Mouse (Mus musculus) intestine, embryonic 16.5 days (tissue): ENCODE results near the gene Camta1. TPM values are rescaled to one million over a fixed set of nuclear protein-coding genes. Genes with fewer than 3 reads are reported as not detected.

Experiments used
- ATAC-seq: fragments of 200-750 bp; cut with Nextera tagmentation; 2 replicates; pipeline ENCODE4 v1.8.0; 2017; ENCODE audit warnings: moderate TSS enrichment, moderate library complexity
- H3K27ac ChIP-seq: fragments of 300-500 bp; sonication (generic); 2 replicates; pipeline ENCODE4 v1.5.1; 2014; ENCODE audit warnings: mild to moderate bottlenecking, low read length
- H3K27me3 ChIP-seq: fragments of 300-500 bp; sonication (generic); replicated peaks from 2 replicates; pipeline ENCODE4 v1.6.1; 2014; ENCODE audit warnings: low read length, control low read depth, mixed read lengths; ENCODE audit not compliant: control insufficient read depth, insufficient read depth
- H3K36me3 ChIP-seq: fragments of 300-500 bp; sonication (generic); 2 replicates; pipeline ENCODE4 v1.6.1; 2014; ENCODE audit warnings: low read length, control low read depth; ENCODE audit not compliant: control insufficient read depth, insufficient read depth
- H3K4me1 ChIP-seq: fragments of 300-500 bp; sonication (generic); 2 replicates; pipeline ENCODE4 v1.6.1; 2014; ENCODE audit warnings: low read length, control low read depth, mixed read lengths; ENCODE audit not compliant: control insufficient read depth, insufficient read depth
- H3K4me2 ChIP-seq: fragments of 300-500 bp; sonication (generic); 2 replicates; pipeline ENCODE4 v1.6.1; 2014; ENCODE audit warnings: low read depth, low read length, control low read depth
- H3K4me3 ChIP-seq: fragments of 300-500 bp; sonication (generic); 2 replicates; pipeline ENCODE4 v1.5.1; 2014; ENCODE audit warnings: mild to moderate bottlenecking, low read length
- H3K9ac ChIP-seq: fragments of 300-500 bp; sonication (generic); 2 replicates; pipeline ENCODE4 v1.6.1; 2014; ENCODE audit warnings: low read depth, low read length
- H3K9me3 ChIP-seq: fragments of 300-500 bp; sonication (generic); 2 replicates; pipeline ENCODE4 v1.6.1; 2016; ENCODE audit warnings: low read length, control low read depth; ENCODE audit not compliant: control insufficient read depth
- WGBS: fragments of 180-500 bp; shearing (Covaris S2); extraction: QIAGEN DNeasy Blood & Tissue Kit; methylation state at CpG from one replicate; pipeline ENCODE4 v1.1.7; 2014; 5-methylcytosine and 5-hydroxymethylcytosine counted together
- polyA plus RNA-seq: library from polyadenylated mRNA; unstranded; fragments of >200 nt; fragmentation: Nextera tagmentation; extraction: Ambion mirVana; gene quantifications from 2 replicates; pipeline ENCODE4 v1.2.1, GENCODE M21; 2015

Camta1 gene
- polyA plus RNA-seq, 1 experiment from 2014 or later, result 69.1 TPM

DNA sequence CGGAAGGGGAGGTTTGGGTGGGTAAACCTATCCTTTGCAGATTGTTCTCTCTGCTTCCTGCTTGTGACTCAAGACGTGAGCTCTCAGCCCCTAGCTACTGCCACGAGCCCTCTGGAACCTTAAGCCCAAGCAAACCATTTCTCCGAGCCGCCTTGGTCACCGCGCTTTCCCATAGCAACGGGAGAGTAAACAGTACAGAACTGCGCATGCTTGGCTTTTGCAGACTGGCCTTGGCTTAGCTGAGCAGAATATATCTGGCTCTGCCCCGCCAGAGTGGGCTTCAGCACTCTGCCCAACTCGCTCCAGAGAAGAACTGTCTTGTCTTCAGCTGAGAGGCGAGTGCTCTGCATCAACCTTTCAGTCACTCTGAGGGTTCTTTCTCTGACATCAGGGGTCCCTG is 509.9 kb downstream of the Camta1 start:
- 25% methylated on average over 12 of the region's 12 CpGs for WGBS
- peak; percentile 40; the same call in 1 of the 2 replicates for ATAC-seq
- Histone ChIP-seq H3K4me2 (0 out of 2 replicates have a peak overlapping the region, but pooled peaks have one; percentile 16), H3K36me3 (no peaks in the 10 kb centered on the region), H3K4me3 (no peak overlapping the region), H3K27ac (no peak overlapping the region), H3K4me1 (peaks cover 16% of the 10 kb centered on the region), H3K9me3 (no peaks in the 10 kb centered on the region), H3K9ac (no peak overlapping the region), H3K27me3 (0 out of 2 replicates have a peak, but pooled peaks cover 2% of the 10 kb centered on the region)

DNA sequence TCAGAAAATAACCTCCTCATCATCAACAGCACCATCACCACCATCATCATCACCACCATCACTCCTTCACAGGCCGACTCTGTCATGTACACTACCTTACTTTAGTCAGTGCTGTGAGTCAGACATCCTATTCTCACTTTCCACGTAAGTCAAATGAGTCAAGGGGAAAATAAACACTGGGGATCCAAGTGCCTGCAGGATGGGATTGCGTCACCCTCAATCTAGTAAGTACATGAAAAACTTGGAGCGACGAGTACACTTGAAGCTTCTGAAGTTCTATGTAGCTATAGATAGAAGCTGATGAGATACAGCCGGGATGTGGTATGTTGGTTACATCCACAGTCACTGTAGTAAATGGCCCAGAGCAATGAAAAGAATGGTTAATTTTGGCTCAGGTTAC is 514.1 kb downstream of the Camta1 start:
- 89% methylated on average over 6 of the region's 6 CpGs for WGBS

DNA sequence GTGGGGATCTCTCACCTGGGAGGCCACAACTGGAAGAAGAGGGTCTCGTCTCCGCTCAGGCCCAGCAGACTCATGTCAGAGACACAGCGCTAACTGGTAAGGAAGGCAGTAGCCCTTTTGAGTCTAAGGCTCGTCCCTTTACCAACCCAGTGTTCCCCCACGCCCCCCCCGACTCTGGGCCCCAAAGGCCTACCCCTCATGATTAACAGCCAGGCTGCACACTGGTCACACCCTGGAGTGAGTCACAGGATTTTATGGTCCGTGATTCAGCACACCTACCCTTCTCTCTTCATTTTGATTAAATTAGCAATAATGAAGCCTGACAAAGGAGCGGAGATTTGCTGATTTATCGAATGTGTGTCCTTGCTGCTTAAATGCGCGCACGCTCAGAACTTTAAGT is 515.0 kb downstream of the Camta1 start:
- WGBS, result 57% methylated on average over 12 of the region's 12 CpGs
- Histone ChIP-seq H3K27me3 (no peaks in the 10 kb centered on the region), H3K9ac (no peak overlapping the region), H3K4me3 (no peak overlapping the region), H3K9me3 (no peaks in the 10 kb centered on the region), H3K36me3 (no peaks in the 10 kb centered on the region), H3K4me2 (0 out of 2 replicates have a peak overlapping the region, but pooled peaks have one; percentile 16), H3K27ac (no peak overlapping the region), H3K4me1 (peaks cover 10% of the 10 kb centered on the region)
- ATAC-seq, result peak; percentile 79

More for the DNA sequence above, 514.1 kb downstream of the Camta1 start:
- ATAC-seq, result no peak
- Histone ChIP-seq H3K4me3 (no peak overlapping the region), H3K27ac (no peak overlapping the region), H3K36me3 (no peaks in the 10 kb centered on the region), H3K4me2 (no peak overlapping the region), H3K4me1 (peaks cover 10% of the 10 kb centered on the region), H3K9me3 (no peaks in the 10 kb centered on the region), H3K27me3 (no peaks in the 10 kb centered on the region), H3K9ac (no peak overlapping the region)

DNA sequence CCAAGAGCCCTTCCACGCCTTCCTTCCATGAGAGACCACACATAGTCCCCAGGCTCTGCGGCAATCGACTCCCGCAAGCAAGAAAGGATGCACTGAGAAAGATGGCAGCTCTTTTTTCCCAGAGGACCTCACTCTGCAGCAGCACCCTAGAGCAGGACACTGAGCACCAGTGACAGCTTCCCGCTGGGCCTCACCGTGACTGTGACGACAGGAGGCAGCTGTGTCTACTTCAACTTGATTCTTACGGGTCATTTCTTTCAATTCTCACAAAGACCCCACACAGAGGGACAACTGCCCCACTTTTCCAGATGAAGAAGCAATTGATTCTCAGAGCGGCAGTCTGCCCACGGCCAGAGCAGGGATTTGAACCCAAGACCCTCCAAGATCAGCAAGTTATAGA is 516.9 kb downstream of the Camta1 start:
- H3K4me2 ChIP-seq, result no peak overlapping the region
- ATAC-seq, result no peak
- WGBS, result 80% methylated on average over 10 of the region's 10 CpGs
- no peaks in the 10 kb centered on the region for H3K9me3 ChIP-seq
- peaks cover 10% of the 10 kb centered on the region for H3K4me1 ChIP-seq
- H3K27ac ChIP-seq, result no peak overlapping the region
- H3K4me3 ChIP-seq, result no peak overlapping the region
- H3K36me3 ChIP-seq, result no peaks in the 10 kb centered on the region
- no peaks in the 10 kb centered on the region for H3K27me3 ChIP-seq
- H3K9ac ChIP-seq, result no peak overlapping the region

DNA sequence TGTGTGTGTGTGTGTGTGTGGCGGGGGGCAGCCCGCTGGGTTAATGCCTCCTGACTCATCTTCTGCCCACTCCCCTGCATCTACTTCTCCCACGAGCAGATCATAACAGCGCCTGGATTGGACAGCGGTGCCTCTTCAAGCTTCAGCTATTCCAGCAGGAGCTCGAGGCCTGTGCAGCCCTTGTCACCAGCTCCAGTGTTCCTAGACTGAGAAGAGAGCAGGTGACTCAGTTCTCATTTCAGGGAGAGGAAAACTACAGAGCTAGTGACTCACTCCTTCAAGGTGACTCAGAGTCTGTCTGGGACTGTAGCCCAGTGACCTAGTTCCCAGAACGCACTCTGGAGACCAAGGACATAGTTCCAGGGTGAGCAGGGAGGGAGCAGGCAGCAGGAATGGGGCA is 522.3 kb downstream of the Camta1 start:
- H3K36me3 ChIP-seq, result no peaks in the 10 kb centered on the region
- H3K27ac ChIP-seq, result no peak overlapping the region
- no peaks in the 10 kb centered on the region; the same call in 1 of the 2 replicates for H3K27me3 ChIP-seq
- H3K4me3 ChIP-seq, result no peak overlapping the region
- no peak overlapping the region for H3K9ac ChIP-seq
- no peaks in the 10 kb centered on the region for H3K4me1 ChIP-seq
- H3K9me3 ChIP-seq, result no peaks in the 10 kb centered on the region
- no peak for ATAC-seq
- no peak overlapping the region for H3K4me2 ChIP-seq
- 71% methylated on average over 7 of the region's 7 CpGs for WGBS

DNA sequence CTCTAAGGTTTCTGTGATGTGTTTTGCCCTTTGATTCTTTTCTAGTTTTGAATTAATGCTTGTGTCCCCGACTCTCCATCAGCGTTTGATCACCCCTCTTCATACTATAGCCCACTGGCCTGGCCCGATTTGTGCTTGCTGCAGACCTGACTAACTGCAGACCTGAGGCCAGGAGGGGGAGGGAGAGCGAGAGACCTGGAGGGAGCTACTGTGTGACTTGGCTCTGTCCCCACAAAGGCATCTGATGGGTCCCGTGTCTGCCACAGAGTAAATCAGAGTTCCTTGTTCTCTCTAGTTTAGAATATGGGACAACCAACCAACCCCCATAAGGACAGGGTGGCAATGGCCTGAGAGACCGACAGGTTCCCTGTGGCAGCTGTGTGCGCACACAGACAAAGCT is 522.7 kb downstream of the Camta1 start:
- ATAC-seq, result no peak
- no peaks in the 10 kb centered on the region; the same call in 1 of the 2 replicates for H3K27me3 ChIP-seq
- H3K27ac ChIP-seq, result no peak overlapping the region
- no peak overlapping the region for H3K4me3 ChIP-seq
- H3K4me1 ChIP-seq, result no peaks in the 10 kb centered on the region
- no peaks in the 10 kb centered on the region for H3K9me3 ChIP-seq
- no peaks in the 10 kb centered on the region for H3K36me3 ChIP-seq
- WGBS, result 79% methylated on average over 7 of the region's 7 CpGs
- no peak overlapping the region for H3K4me2 ChIP-seq
- no peak overlapping the region for H3K9ac ChIP-seq

DNA sequence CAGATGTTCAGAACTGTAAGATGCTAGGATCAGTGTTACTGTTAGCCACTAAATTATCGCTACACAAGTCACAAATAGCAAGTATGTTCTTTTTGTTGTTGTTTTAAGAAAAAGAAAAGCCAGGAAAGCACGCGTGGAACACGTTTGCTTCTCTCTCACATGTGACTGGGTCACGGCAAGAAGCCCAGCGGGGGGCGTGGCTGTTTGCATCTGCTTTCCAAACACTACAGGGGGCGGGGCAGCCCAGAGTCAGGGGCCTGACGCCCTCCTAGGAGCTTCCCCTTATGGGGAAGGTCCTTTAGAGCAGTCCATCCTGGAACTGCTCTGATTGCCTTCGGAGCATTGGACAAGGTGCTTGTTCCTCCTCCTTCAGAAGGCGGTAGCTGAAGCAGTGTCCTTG is 524.1 kb downstream of the Camta1 start:
- no peak overlapping the region for H3K9ac ChIP-seq
- 23% methylated on average over 11 of the region's 11 CpGs for WGBS
- H3K9me3 ChIP-seq, result no peaks in the 10 kb centered on the region
- H3K27me3 ChIP-seq, result no peaks in the 10 kb centered on the region; the same call in 1 of the 2 replicates
- no peak for ATAC-seq
- no peaks in the 10 kb centered on the region for H3K4me1 ChIP-seq
- H3K4me2 ChIP-seq, result no peak overlapping the region
- no peaks in the 10 kb centered on the region for H3K36me3 ChIP-seq
- no peak overlapping the region for H3K27ac ChIP-seq
- H3K4me3 ChIP-seq, result no peak overlapping the region

DNA sequence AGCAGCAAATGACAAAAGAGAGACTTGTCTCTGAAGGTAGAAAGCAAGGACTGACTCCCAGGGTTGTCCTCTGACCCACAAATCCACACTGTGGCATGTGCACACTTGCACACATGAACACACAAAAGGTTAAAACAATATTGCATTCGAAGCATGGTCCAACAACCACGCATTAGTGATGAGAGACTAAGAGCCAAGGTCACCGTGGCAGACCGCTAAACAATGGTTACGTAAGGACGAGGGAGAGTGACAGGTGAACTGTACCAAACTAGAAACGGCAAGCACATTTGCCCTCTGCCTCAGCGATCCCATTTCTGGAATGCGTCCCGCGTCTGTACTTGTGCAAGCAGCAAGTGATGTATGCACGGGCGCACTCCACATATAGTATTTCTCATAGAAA is 525.3 kb downstream of the Camta1 start:
- Histone ChIP-seq H3K9ac (no peak overlapping the region), H3K27ac (no peak overlapping the region), H3K4me1 (no peaks in the 10 kb centered on the region), H3K4me3 (no peak overlapping the region), H3K9me3 (no peaks in the 10 kb centered on the region), H3K36me3 (no peaks in the 10 kb centered on the region), H3K4me2 (no peak overlapping the region), H3K27me3 (no peaks in the 10 kb centered on the region; the same call in 1 of the 2 replicates)
- no peak for ATAC-seq
- 74% methylated on average over 13 of the region's 13 CpGs for WGBS

DNA sequence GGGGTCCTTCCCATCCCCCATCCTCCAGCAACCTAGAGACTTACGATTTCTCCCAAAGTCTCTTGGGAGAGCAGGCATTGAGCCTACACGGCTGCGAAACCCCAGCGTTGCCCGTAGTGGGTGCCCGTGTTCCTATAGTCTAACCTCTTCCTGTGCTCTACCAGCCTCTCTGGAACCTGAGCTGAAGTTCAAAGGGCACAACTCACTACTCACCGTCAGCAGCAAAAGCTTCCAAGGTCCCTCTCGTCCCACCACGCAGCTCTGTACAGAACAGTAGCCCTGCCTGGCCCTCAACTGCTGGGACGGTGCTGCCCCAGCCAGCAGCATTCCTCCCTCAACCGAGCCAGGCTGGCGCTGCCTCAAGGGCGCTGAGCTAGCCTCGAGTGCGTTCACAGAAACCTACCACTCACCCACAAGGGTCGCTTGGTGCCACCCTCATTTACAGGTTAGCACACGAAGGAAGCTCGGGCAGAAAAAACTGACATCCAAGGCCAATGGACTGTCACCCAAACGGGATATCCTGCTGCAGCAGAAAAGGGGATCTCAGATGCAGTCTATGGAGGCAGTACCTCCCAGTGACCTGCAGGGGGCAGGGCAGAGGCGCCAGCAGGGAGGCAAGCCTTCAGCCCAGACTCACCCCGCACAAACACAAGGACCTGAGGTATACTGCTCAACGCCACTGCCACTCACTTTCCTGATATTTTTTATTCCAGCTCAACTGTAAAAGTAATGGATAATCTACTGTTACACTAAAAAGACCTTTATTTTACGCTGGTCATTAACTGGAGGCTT is 526.5 kb downstream of the Camta1 start:
- Histone ChIP-seq H3K4me2 (no peak overlapping the region), H3K36me3 (no peaks in the 10 kb centered on the region), H3K27me3 (no peaks in the 10 kb centered on the region; the same call in 1 of the 2 replicates), H3K4me3 (no peak overlapping the region), H3K9me3 (no peaks in the 10 kb centered on the region), H3K4me1 (no peaks in the 10 kb centered on the region), H3K9ac (no peak overlapping the region), H3K27ac (no peak overlapping the region)
- 44% methylated on average over 23 of the region's 23 CpGs for WGBS
- no peak for ATAC-seq
